Mouse (Mus musculus): ENCODE data around the gene Nras.

Gene Nras

GRCm38 (mm10) chr3:103058207-103059157 lies at the start of gene Nras:
Gene Nras (plus strand): TSS chr3:103058285.
- peak; percentile 94 for DNase-seq (ENCODE audit: low spot score)

- no peak for DNase-seq (ENCODE audit: low spot score)
Measured at GRCm38 (mm10) chr3:103017350-103017749, 40.7 kb upstream of the Nras start.

GRCm38 (mm10) chr3:103019462-103019861 lies 38.6 kb upstream of the Nras start:
- no peak for DNase-seq (ENCODE audit: low spot score)

DNA sequence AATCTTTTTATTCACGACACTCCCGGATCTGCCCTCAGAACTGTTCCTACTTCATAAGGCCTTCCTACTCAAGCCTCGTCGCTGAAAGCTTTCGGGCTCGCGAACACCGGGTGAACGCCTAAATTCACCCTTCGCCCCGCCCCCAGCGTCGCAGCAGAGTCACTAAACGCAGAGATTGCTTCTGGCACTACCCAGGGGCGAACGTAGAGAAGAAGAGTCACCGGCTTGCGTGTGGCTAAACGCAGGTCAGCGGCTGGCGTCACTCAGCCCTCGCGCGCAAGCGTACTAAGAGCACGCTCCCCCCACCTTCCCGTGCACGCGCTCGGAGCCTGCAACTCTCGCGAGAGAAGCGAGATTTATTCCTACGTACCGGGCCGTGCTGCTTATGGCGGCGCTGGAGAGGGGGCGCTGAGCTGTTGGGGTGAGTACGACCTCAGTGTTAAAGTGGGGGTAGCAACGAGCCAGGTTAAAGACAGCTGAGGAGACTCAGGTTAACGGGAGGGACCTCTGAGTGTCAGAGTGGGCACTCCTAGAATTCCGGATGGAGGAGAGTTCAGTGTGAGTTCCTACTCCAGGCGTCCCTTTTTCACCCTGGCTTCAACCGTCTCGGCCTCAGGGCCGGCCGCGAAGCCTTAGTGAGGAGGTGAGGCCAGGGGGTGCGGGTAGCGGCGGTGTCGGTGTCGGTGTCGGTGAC lies 37.7 kb upstream of the Nras start, which contains the start of gene Csde1:
Gene Csde1, plus strand, starts transcription at position 178 of the 694 bp plus-strand sequence.
- peak; percentile 99 for DNase-seq (ENCODE audit: low spot score)

DNA sequence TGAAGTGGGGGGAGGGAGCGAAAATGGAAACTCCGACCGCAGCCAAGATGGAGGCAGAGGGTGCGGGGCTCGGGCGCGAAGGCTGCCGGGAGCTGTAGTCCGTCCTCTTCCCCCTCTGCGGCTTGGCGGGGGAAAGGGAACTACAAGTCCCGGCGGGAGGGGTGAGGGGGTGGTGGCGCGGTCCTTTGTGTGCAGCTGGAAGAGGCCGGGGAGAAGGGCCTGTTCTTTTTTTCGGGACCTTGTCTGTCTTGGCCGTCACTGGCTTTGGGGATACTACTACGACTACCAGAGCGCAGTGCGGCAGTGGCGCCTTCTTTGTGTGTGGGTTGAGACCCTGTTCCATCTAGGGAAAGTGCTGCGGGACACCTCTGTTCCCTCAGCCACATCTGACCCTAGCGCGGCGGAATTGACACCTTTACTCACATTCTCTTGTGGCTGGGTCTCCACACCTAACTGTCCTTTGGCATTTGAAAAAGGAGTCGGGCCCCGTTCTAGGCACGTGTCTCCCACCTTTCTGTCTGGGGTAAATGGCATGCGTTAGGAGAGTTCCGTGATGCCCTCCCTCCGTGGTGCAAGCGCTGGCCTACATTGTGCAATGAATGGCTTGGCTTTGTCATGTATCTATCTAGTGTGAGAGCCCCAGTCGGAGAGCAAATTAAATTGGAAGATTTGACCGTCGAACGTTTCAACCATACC lies 37.0 kb upstream of the Nras start:
- DNase-seq (ENCODE audit: low spot score), result peak; percentile 87

- DNase-seq (ENCODE audit: low spot score), result peak; percentile 54
Measured at GRCm38 (mm10) chr3:103026174-103026573, 31.9 kb upstream of the Nras start.

GRCm38 (mm10) chr3:103040285-103040684 lies 17.8 kb upstream of the Nras start:
- DNase-seq (ENCODE audit: low spot score), result no peak

DNA sequence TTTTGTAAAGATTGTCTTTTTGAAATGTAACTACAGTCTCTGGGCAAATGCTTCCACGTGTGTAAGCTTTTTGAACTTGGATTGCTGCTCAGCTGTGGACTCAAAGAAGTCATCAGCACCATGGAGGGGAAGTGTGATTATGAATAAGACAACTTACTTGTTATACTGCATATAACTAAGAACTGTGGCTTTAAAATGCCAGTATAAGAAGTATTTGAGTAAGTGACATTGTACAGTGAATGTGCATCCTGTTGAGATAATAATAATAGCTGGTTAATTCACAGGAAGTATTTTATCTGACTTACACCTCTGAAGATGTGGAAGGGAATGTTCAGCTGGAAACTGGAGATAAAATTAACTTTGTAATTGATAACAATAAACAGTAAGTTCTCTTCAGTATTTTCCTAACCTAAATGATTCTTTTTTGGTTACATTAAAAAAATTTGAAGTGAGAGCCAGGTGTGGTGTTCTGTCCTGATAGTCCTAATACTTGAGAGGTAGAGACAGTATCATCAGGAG lies 17.2 kb upstream of the Nras start:
- no peak for DNase-seq (ENCODE audit: low spot score)

- no peak for DNase-seq (ENCODE audit: low spot score)
Measured at GRCm38 (mm10) chr3:103056016-103056595, 2.0 kb upstream of the Nras start.

DNA sequence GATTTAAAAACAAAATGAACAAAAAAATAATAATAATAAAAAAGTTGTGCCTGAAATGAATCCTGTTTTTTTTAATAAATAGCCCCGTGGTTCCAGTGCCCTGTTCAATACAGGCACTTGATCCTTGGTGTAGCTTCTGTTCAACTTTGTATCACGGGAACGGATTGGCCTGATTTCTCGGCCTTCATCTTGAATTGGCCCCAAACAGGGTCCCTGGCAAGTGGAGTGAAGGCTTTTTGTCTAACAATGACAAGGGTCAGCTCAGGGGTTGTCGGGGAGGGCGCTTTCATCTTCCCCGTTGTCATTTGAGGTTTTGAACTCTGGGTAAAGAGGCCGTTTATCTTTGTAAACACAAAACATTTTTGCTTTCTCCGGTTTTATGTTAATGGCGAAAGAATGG lies 333 bp upstream of the Nras start:
- no peak for DNase-seq (ENCODE audit: low spot score)

DNA sequence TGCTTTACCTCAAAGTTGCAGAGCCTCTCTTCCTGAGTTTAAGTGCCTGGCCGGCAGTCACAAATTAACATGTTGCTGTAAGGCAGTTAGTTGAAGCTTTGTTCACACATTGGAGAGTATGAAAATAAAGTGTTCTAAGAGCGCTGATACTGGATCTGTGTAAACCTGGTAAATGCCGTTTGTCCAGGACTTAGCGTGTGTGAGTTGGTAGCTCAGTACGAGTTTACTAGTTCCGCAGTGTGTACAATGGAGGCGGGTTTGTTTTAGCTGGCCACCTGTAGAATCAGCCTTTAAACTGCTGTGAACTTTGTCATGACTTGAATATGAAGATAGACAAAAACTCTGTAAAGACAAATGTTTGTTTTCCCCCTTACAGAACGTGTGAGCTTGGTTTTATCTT lies 8.8 kb downstream of the Nras start:
- no peak for DNase-seq (ENCODE audit: low spot score)

DNA sequence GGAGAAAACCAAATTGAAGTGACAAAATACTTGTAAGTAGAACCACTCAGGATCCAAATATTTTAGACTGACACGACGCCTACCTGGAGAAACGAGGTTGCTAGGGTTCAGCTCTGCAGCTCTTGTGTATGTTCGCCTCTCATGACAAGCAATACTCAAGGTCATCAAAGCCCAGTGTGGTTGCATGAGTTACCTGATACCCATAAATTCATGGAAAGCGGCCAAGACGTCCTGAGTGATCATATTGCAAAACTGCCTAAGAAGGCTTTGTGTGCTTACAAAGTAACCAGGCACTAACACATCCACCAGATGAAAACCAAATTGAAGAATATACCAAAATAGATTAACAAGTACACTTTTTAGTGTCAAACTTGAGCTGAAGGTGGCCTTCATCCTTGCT lies 10.9 kb downstream of the Nras start:
- DNase-seq (ENCODE audit: low spot score), result no peak

DNA sequence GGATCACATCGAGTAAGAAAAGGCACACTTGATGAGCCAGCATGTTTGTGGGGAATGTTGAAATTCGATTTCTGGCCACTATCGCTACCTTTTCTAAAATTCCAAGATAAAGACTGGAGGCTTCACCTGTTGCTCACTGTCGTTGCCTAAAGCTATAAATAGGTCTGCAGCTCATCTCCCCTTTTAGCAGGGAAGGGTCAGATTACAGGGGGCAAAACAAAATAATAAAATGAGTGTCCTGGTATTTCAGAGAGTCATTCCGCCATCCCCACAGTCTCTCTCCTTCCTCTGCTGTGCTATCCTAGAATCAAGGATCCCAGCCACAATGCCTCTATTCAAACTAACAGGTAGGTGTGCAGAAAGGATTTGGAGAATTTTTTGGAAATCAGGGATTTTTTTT lies 15.7 kb downstream of the Nras start, which contains the start of gene Ampd1:
Gene Ampd1, plus strand, starts transcription at position 244 of the 400 bp plus-strand sequence.
- no peak for DNase-seq (ENCODE audit: low spot score)

DNA sequence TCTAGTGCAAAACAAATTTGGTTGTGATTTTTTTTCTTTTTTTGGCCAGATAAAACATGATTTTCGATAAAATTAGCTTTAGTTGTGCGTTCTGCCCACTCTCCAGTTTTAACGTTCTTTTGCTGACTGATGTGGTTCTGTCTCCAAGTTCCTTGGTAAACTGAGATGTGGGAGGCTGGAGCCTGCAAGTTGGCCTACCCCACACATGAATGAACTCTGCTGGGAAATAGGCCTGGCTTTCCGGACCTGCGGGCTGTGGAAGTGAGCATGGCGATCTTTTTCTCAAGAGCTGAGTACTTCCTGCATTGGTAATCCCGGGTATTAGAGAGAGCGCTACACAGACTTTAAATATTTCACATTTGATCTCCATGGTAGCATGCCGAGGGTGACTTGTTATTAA lies 17.8 kb downstream of the Nras start:
- DNase-seq (ENCODE audit: low spot score), result no peak

- no peak for DNase-seq (ENCODE audit: low spot score)
Measured at GRCm38 (mm10) chr3:103076476-103076875, 18.4 kb downstream of the Nras start.

- no peak for DNase-seq (ENCODE audit: low spot score)
Measured at GRCm38 (mm10) chr3:103079301-103079700, 21.2 kb downstream of the Nras start.

- no peak for DNase-seq (ENCODE audit: low spot score)
Measured at GRCm38 (mm10) chr3:103081051-103081450, 23.0 kb downstream of the Nras start.

GRCm38 (mm10) chr3:103081861-103082453 lies 23.9 kb downstream of the Nras start:
- DNase-seq (ENCODE audit: low spot score), result no peak

DNA sequence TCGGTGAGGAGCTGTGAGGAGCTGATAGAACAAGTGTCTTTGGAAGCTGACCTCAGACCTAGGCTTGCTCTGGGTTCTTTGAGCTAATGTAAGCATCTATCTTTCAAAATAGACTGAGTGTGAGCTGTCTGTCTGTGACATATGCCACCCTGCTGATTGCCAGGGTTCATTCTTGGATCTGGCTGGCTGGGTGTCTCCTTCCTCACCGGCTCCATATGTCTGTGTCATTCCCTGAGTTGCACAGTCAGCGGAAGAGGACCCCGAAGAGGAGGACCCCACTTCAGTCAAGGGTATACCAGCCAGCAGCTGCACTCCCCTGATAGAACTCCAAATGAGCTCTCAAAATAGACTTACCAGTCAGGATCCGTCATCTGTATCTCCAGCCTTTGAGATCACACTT lies 24.7 kb downstream of the Nras start:
- no peak for DNase-seq (ENCODE audit: low spot score)

DNA sequence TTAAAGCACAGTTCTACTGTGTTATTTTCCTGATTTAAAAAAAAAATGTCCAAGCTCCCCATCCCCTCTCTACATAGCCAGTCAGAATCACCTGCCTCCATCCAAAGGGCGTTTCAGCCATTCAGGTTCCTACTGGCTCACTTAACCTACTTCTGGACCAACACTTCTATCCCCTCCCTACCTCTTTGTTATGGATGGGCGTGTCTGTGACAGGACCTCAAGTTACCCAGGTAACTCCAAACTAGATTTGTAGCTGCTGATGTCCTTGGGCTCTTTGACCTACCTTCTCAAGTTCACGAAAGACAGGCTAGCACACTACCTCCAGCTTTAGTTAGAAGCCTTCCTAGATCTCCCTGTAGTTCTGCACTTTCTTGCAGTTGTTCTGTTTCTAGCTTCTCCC lies 27.9 kb downstream of the Nras start:
- DNase-seq (ENCODE audit: low spot score), result no peak

DNA sequence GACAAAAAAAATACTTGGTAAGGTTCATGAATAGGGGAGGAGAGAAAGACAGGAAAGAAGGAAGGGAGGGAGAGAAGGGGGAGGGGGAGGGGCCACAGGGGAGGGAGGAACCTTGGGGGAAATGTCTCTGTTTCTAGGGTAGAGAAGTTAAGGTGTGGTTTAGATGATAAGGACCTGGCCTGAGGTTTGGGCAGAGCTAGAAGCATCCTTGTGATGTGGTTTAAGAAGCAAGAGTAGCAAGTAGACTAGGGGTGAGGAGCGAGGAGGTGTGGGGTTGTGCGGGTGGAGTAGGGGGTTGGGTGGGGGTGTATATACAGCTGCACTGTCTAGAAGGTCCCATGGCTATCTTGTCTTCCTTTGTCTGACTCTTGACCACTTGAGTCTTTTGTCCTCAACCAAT lies 33.7 kb downstream of the Nras start:
- peak; percentile 55 for DNase-seq (ENCODE audit: low spot score)

Data from T-cell, adult 2 months (primary cell).